Mouse (Mus musculus) midbrain, embryonic 12.5 days (tissue): ENCODE results near the gene Gstp2. TPM values are rescaled to one million over a fixed set of nuclear protein-coding genes. Genes with fewer than 3 reads are reported as not detected.
"Not testable (repeated sequence)": the region's sequence is repeated elsewhere in the genome, so short reads cannot be mapped to it uniquely, and the experiment has no call there.

Experiments
- ATAC-seq: fragments of 200-750 bp; cut with Nextera tagmentation; 2 replicates; pipeline ENCODE4 v1.8.0; 2017; ENCODE audit warnings: low read depth, moderate TSS enrichment, moderate library complexity; ENCODE audit not compliant: low FRiP score
- H3K27ac ChIP-seq: fragments of 300-500 bp; sonication (generic); replicated peaks from 2 replicates; pipeline ENCODE4 v1.5.1; 2016; ENCODE audit warnings: mild to moderate bottlenecking
- H3K27me3 ChIP-seq: fragments of 300-500 bp; sonication (generic); 2 replicates; pipeline ENCODE4 v1.6.1; 2016; ENCODE audit warnings: mild to moderate bottlenecking
- H3K36me3 ChIP-seq: fragments of 300-500 bp; sonication (generic); 2 replicates; pipeline ENCODE4 v1.6.1; 2016
- H3K4me1 ChIP-seq: fragments of 300-500 bp; sonication (generic); 2 replicates; pipeline ENCODE4 v1.6.1; 2016
- H3K4me2 ChIP-seq: fragments of 300-500 bp; sonication (generic); replicated peaks from 2 replicates; pipeline ENCODE4 v1.6.1; 2016; ENCODE audit warnings: mild to moderate bottlenecking, moderate library complexity
- H3K4me3 ChIP-seq: fragments of 300-500 bp; sonication (generic); 2 replicates; pipeline ENCODE4 v1.5.1; 2016; ENCODE audit warnings: mild to moderate bottlenecking
- H3K9ac ChIP-seq: fragments of 300-500 bp; sonication (generic); replicated peaks from 2 replicates; pipeline ENCODE4 v1.6.1; 2016; ENCODE audit warnings: mild to moderate bottlenecking, moderate library complexity
- H3K9me3 ChIP-seq: fragments of 300-500 bp; sonication (generic); 2 replicates; pipeline ENCODE4 v1.6.1; 2016; ENCODE audit warnings: mild to moderate bottlenecking
- WGBS: fragments of 180-500 bp; shearing (Covaris S2); methylation state at CpG from one replicate; pipeline ENCODE4 v1.1.7; 2016; 5-methylcytosine and 5-hydroxymethylcytosine counted together
- polyA plus RNA-seq: library from polyadenylated mRNA; unstranded; fragments of >200 nt; fragmentation: Nextera tagmentation; extraction: Ambion mirVana; gene quantifications from 2 replicates; pipeline ENCODE4 v1.2.1, GENCODE M21; 2016

Gene Gstp2
- polyA plus RNA-seq, 1 experiment from 2014 or later: 2.4 TPM

GRCm38 (mm10) chr19:4040941-4041340 is 4.9 kb downstream of the Gstp2 start:
- H3K36me3 ChIP-seq, H3K4me2 ChIP-seq, H3K9me3 ChIP-seq, H3K9ac ChIP-seq, H3K27ac ChIP-seq, H3K4me3 ChIP-seq, H3K27me3 ChIP-seq, ATAC-seq: not testable (repeated sequence)
- 79% methylated on average over 5 of the region's 5 CpGs for WGBS
- peaks cover 14% of the 10 kb centered on the region for H3K4me1 ChIP-seq

- peak within 1 kb of the TSS; percentile 65 for H3K4me3 ChIP-seq
- no peaks in the 10 kb centered on the region for H3K36me3 ChIP-seq
- H3K27me3 ChIP-seq: peaks cover 8% of the 10 kb centered on the region; the same call in 1 of the 2 replicates
- H3K9me3 ChIP-seq: no peaks in the 10 kb centered on the region
- under 1% methylated on average over 23 of the region's 26 CpGs for WGBS
- H3K4me2 ChIP-seq: peak within 1 kb of the TSS; percentile 76
- peak within 1 kb of the TSS; percentile 68 for H3K9ac ChIP-seq
- peaks cover 14% of the 10 kb centered on the region for H3K4me1 ChIP-seq
- ATAC-seq: peak; percentile 80
- peak within 1 kb of the TSS; percentile 58; the same call in 1 of the 2 replicates for H3K27ac ChIP-seq
These were observed 8.0 kb downstream of the Gstp2 start, which contains the start of gene Gstp1 for GRCm38 (mm10) chr19:4037788-4038232. Gstp1 (minus strand) TSS chr19:4037985.

- H3K9ac ChIP-seq: peak overlapping the region; percentile 68
- H3K36me3 ChIP-seq, H3K27me3 ChIP-seq, ATAC-seq, H3K9me3 ChIP-seq: not testable (repeated sequence)
- H3K27ac ChIP-seq: peak overlapping the region; percentile 58; the same call in 1 of the 2 replicates
- H3K4me3 ChIP-seq: peak overlapping the region; percentile 65
- H3K4me2 ChIP-seq: peak overlapping the region; percentile 76
- WGBS: 30% methylated on average over 6 of the region's 8 CpGs
- peaks cover 14% of the 10 kb centered on the region for H3K4me1 ChIP-seq
These were observed 8.6 kb downstream of the Gstp2 start for GRCm38 (mm10) chr19:4037154-4037787.

DNA sequence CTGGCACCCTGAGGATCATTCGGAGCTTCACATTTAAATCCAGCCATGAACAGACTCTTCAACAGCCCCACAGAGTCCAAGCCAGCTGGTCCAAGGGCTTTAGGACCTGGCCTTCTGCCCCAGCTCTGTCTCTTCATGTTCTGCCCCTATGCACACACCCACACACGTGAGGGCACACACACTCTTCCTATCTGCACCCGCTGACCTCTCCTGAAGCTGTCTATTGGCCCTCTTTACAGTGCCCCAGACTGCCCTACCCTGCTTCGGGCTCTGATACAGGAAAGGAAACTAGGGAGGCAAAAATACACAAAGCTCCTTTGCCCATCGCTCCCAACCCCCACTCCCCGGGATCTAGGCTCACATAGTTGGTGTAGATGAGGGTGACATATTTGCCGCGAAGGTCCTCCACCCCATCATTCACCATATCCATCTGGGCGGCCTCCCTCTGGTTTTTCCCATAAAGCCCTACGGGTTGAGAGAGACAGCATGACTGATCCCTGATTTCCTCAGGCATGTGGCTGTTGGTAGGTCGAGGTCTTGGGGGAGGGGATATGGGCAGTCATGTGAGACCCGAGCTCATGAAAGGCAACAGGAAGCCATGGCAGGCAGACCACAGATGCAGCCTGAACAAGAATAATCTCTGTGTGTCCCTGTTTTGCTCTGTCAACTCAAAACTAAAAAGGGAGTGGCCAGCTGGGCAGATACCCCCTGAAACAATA is 9.3 kb downstream of the Gstp2 start:
- WGBS: 78% methylated on average over 12 of the region's 12 CpGs
- Histone ChIP-seq H3K36me3 (no peaks in the 10 kb centered on the region), H3K4me2 (peak overlapping the region; percentile 22; the same call in 1 of the 2 replicates), H3K27ac (no peak overlapping the region), H3K9ac (no peak overlapping the region), H3K27me3 (no peaks in the 10 kb centered on the region), H3K4me1 (peaks cover 14% of the 10 kb centered on the region), H3K4me3 (no peak overlapping the region), H3K9me3 (no peaks in the 10 kb centered on the region)
- no peak for ATAC-seq

DNA sequence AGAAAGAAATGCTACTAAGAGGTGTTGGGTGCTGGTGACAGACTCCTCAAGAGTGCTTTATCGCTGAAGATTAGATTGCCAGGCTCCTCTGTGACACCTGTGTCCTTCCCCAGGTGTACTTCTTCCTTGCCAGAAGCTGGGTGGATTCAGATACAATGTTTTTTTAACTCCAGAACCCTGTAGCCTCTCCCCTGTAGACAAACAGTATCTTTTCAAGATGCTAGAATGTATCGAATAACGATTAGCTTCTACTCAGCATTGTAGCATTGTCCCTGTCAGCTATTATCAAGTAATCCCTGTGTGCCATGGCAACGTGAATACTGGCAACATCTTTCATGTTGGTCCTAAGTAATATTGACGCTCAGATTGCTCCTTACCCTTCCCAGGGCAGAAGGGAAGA is 12.1 kb downstream of the Gstp2 start:
- peaks cover 14% of the 10 kb centered on the region for H3K4me1 ChIP-seq
- H3K4me3 ChIP-seq: no peak overlapping the region
- H3K27ac ChIP-seq: no peak overlapping the region
- no peaks in the 10 kb centered on the region for H3K9me3 ChIP-seq
- H3K4me2 ChIP-seq: no peak overlapping the region
- H3K27me3 ChIP-seq: no peaks in the 10 kb centered on the region
- no peaks in the 10 kb centered on the region for H3K36me3 ChIP-seq
- no peak overlapping the region for H3K9ac ChIP-seq
- no peak for ATAC-seq
- WGBS: 54% methylated on average over 5 of the region's 5 CpGs

DNA sequence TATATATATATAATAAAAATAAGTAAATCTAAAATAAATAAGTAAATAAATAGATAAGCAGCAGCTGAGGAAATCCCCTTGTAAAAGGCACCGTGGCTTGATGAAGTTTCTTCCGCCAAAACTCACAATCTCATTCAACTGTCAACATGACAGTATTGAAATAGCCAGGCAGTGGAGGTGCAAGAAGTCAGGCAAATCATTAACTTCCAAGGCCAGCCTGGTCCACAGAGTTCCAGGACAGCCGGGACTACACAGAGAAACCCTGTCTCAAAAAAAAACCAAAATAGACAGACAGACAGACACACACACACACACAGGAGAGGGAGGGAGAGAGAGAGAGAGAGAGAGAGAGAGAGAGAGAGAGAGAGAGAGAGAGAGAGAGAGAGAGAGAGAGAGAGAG is 12.5 kb downstream of the Gstp2 start:
- Histone ChIP-seq H3K27me3 (no peaks in the 10 kb centered on the region), H3K36me3 (no peaks in the 10 kb centered on the region), H3K9ac (no peak overlapping the region), H3K9me3 (no peaks in the 10 kb centered on the region), H3K27ac (no peak overlapping the region), H3K4me2 (no peak overlapping the region), H3K4me1 (peaks cover 13% of the 10 kb centered on the region), H3K4me3 (no peak overlapping the region)
- ATAC-seq: no peak
- WGBS: 79% methylated on average over 3 of the region's 3 CpGs

GRCm38 (mm10) chr19:4032668-4033067 is 13.2 kb downstream of the Gstp2 start:
- Histone ChIP-seq H3K4me1 (peaks cover 10% of the 10 kb centered on the region), H3K36me3 (no peaks in the 10 kb centered on the region), H3K27me3 (no peaks in the 10 kb centered on the region), H3K9ac (no peak overlapping the region), H3K4me2 (no peak overlapping the region), H3K4me3 (no peak overlapping the region), H3K9me3 (no peaks in the 10 kb centered on the region), H3K27ac (no peak overlapping the region)
- ATAC-seq: no peak
- WGBS: 43% methylated on average over 7 of the region's 7 CpGs

GRCm38 (mm10) chr19:4027576-4027975 is 18.2 kb downstream of the Gstp2 start:
- Histone ChIP-seq H3K27ac (no peak overlapping the region), H3K36me3 (no peaks in the 10 kb centered on the region), H3K4me1 (no peaks in the 10 kb centered on the region), H3K4me2 (no peak overlapping the region), H3K9ac (no peak overlapping the region), H3K9me3 (no peaks in the 10 kb centered on the region), H3K4me3 (no peak overlapping the region), H3K27me3 (no peaks in the 10 kb centered on the region)
- no peak for ATAC-seq

GRCm38 (mm10) chr19:4023185-4023584 is 22.6 kb downstream of the Gstp2 start:
- Histone ChIP-seq H3K36me3 (no peaks in the 10 kb centered on the region), H3K4me1 (no peaks in the 10 kb centered on the region), H3K27ac (no peak overlapping the region), H3K9me3 (no peaks in the 10 kb centered on the region), H3K27me3 (0 out of 2 replicates have a peak, but pooled peaks cover 5% of the 10 kb centered on the region), H3K9ac (no peak overlapping the region), H3K4me2 (no peak overlapping the region), H3K4me3 (no peak overlapping the region)
- WGBS: 82% methylated on average over 7 of the region's 7 CpGs
- no peak for ATAC-seq

DNA sequence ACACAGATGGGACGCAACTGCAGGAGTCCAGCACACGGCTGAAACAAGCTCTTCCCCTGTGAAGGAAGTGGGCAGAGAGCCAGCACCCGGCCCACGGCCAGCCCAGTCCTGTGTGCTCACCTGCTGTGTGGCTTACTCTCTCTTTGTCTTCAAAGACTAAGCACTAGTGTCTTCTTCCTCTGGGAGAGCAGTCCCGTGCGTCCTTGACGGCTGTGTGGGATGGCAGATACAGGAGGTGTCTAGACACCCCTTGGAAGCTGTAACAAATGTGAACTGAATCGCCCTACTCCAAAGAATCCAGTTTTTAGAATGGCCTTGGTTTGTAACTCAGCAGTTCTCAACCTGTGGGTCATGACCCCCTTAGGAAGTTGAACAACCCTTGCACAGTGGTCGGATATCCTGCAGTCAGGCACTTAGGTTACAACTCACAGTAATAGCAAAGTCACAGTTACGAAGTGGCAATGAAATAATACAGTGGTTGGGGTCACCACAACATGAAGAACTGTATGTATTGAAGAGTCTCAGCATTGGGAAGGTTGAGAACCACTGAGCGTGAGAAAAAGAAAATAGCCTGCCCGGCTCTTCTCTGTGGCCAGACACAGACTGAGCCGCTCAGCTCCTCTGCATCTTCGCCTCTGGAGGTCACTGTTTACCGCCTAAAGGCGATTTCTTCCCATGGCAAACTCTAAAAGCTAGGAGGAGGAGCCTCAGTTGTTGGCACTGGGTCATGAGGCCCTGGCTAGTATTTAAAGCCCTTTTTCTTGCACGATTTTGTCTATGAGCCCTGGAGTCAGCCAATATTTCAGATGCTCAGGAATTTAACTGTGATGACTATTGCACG is 26.9 kb downstream of the Gstp2 start:
- Histone ChIP-seq H3K36me3 (no peaks in the 10 kb centered on the region), H3K4me3 (no peak overlapping the region), H3K4me1 (no peaks in the 10 kb centered on the region), H3K27me3 (0 out of 2 replicates have a peak, but pooled peaks cover 5% of the 10 kb centered on the region), H3K9me3 (no peaks in the 10 kb centered on the region), H3K9ac (no peak overlapping the region), H3K27ac (no peak overlapping the region), H3K4me2 (no peak overlapping the region)
- 0 out of 2 replicates have a peak, but pooled peaks have one; percentile 38 for ATAC-seq
- WGBS: 34% methylated on average over 18 of the region's 18 CpGs

DNA sequence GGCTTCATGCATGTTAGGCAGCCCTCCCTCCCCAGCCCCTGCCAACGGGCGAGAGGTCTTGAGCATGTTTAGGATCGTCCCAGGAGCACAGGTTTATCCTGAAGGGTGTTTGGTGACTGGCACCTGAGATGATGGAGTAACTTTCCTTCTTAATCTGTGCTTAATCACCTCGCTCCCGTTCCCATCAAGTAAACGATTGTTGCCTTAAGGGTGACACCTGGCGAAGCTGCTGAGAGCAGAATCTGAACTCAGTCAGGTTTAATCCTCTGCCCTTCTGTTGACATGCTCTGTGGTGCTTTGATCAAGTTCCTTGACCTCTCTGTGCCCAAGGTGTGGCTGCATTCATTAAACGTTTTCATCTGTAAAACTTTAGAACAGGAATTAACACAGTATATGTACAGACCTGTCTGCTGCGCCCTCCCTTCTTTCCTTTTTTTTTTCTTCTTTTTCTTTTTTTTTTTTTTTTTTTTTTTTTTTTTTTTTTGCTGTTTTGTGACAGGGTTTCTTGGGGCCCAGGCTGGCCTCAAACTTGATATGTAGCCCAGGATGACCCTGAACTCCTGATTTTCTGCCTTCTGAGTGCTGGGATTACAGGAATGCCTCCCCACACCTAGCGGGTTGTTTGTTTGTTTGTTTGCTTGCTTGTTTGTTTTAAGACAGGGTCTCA is 27.8 kb downstream of the Gstp2 start:
- Histone ChIP-seq H3K4me1 (no peaks in the 10 kb centered on the region), H3K27ac (no peak overlapping the region), H3K27me3 (0 out of 2 replicates have a peak, but pooled peaks cover 5% of the 10 kb centered on the region), H3K4me2 (no peak overlapping the region), H3K4me3 (no peak overlapping the region), H3K9ac (no peak overlapping the region), H3K36me3 (no peaks in the 10 kb centered on the region), H3K9me3 (no peaks in the 10 kb centered on the region)
- no peak for ATAC-seq
- 71% methylated on average over 10 of the region's 10 CpGs for WGBS
